Mouse (Mus musculus) spleen, adult 12 weeks (tissue): ENCODE measurements around the gene Macrod1.

Experiments used
- DNase-seq: peaks from one replicate; pipeline ENCODE4 v3.0.0; 2022; ENCODE audit warnings: low spot score

Macrod1 gene

DNA sequence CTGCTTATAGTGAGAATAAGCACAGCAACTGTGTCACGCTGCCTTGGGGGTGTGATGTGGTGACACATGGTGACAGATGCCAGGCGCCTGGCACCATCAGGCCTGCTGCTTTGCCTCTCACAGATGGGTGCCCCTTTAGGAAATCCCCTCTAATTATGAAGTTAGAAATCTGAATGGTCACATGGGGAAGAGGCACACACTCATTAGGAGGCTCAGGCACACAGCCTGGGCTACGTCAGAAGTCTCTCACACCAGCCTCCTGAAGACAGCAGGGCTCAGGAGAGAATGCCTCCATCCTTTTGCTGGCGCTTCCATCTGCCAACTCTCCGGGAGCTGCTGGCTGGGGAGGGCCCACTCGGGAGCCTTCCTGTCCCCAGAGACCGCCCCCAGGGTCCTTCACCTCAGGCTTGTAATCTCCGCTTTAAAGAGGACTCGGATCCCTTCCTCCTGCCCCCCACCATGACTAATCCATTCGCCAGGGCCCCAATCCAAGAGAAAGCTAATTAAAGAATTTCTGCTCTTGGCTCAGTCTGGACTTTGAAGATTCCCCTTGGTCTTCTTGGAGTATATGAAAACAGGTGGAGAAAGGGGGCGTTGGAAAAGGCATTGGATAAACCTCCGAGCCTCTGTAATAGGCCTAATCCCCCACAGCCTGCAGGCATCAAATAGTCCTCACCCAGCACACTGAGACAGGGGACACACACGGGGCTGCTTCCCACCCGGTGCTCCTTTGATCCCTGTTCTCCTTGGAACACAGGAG is 26.6 kb downstream of the Macrod1 start:
- no peak for DNase-seq

DNA sequence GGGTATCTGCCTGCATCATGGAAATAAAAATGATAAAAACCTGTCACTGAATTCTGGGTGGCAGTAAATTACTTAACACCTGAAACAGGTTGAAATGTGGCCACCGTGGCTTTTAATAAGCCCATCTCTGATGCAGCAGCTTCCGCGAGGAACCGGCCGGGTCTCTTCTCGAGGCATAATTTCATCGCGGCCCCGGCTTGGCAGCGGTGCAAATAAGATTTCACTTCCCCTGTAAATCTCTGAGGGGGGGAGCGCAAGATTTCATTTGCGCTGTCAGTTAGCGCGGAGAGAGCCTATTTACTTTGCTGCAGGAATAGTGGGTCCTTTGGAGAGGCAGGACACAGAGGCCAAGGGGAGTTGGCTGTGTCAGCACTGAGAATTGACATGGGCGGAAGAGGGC is 28.1 kb downstream of the Macrod1 start:
- no peak for DNase-seq

DNA sequence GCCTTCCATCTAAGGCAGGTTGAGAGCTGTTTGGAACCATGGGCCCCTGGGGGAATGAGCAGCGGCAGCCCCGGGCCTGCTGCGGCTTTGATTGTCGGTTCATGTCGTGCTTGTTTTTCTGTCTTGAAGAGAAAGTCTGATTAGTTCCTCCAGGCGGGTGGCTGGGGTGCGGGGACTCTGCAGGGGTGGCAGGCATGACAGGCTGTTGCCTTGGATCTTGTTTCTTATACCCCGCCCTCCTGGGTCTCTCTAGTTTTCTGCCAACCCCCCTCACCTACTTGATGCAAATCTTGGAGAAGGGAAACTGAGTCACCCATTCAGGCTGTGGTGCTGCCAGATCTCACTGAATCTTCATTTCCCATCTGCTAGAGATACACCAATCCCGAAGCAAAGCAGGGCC is 31.9 kb downstream of the Macrod1 start:
- no peak for DNase-seq

DNA sequence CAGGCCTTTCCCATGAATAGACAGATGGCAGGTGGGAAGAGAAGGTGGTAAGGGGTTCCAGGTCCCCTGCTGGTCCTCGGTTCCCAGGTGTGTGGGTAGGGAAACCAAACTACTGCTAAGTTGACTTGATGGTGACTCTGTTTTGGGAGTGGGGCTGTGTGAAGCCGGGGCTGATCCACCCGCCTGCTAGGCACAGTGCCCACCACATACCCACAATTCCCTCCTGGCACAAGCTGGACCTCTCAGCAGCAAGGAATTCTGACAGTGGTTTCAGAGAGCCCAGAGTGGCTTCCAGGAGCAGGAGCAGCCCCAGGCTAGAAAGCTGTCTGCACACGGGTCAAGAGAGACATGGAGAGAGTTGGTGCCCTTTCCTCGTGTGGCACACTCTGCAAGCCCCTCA is 32.4 kb downstream of the Macrod1 start:
- no peak for DNase-seq

DNA sequence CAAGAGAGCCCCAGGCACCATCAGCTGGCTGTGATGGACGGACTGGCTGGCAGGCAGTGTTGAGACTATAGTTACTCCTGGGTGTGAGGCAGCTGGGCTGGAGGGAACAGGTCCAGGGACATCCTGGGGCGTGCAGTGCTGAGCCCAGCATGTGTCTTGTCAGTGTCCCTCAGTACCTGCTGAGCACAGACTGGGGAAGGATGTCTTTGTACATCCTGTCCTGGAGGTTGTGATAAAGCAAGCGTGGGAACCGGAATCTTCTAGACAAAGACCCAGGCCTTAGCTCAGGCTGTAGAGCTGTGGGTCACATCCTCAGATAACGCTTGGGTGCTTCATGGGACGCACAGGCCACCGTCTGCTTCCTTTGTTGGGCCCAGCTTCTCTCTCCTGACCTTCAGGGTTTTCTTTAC is 33.2 kb downstream of the Macrod1 start:
- no peak for DNase-seq

DNA sequence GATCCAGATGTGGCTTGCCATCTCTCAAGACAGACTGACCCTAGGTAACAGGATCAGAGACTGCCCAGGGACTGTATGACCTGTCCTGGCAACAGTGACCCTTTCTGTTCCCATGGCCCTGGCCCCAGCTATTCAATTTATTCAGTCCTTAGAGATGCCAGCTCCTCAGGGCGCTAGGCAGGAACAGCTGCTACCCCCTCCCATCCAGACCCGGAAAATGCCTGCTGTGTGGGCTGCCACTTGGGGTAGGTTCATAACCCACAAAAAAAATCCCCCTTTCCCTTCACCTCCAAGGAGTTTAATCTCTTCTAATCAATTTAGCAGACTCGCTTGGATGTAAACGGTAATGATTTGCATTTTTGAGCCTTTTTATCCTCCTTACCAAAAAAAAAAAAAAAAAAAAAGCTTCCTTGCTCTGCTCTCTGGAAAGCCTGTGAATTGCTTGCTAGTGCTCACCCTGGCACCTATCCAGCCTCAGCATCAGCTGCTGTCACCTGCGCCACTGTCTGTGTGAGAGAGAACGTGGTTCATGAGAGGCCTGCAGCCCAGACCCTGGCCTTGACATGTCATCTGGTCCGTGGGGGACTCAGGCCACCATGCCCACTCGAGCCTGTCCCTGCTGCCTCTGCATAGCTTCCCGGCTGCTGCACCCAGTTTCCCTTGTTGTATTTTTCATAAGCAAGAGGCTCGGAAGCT is 33.9 kb downstream of the Macrod1 start:
- no peak for DNase-seq

DNA sequence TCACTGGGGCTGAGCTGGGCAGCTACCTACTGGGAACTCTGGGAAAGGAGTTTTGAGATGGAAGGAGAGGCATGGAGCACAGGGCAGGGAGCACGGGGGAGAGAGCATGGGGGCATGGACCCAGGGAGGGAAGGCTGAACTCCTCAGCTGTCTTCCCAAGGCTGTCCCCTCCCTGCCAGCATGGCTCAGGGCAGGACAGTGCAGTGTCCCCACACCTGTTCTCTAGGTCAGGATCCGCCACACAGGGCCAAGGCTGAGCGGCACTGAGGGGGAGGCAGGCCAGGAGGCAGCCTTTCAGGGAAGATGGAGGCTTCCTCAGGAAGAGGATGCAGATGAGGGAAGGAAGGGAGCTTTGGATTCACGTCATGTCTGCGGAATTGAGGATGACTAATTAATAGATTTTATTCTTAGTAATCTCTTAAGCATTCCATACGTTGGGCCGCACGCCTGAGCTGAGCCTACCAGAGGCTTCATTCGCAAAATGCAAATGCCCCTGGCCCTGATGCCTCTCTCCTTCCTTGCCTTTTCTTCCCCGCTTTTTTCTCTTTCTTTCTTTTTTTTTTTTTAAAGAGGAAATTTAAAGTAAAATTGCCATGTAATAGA is 34.9 kb downstream of the Macrod1 start:
- no peak for DNase-seq

DNA sequence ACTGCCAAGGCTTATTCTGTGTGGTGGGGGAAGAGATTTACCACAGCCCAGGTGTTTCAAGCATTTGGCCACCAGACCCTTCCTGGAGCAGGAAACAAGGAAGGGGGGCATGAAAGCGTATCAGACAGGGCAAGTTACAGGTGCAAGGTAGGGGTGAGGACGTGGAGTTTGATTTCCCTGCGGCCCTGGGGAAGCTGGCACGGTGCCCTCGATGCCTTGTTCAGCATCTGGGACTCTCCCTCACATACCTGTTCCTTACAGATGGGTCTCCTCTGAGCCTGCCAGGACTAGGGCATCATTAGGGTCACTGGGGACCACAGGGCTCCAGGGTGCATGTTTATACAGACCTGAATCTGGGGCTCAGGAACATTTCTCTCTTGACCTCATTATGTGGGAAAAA is 36.1 kb downstream of the Macrod1 start:
- DNase-seq = no peak

DNA sequence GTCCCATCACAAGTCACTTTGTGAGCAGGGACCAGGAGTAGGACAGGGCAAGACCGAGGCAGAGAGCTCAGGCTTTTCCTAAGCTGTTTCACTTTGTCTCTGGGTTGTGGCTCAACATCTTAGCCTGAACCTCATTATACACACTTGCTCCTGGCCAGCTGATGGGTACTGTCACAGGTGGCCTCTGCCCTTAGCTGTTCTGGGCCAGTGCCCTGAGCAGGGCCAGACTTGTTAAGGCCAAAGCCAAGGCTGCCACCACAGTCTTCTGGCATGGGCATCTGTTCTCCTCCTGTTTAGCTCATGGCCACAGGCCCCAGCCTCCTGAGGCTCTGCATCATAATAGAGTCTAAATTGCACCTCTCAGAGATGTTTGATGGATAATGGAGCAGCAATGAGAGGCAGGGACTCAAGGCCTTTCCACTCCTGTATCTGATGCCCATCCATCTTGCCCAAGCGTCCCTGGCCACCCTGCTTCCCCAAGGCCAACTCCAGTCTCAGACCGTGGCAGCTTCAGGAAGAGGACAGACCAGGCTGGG is 43.1 kb downstream of the Macrod1 start:
- no peak for DNase-seq

DNA sequence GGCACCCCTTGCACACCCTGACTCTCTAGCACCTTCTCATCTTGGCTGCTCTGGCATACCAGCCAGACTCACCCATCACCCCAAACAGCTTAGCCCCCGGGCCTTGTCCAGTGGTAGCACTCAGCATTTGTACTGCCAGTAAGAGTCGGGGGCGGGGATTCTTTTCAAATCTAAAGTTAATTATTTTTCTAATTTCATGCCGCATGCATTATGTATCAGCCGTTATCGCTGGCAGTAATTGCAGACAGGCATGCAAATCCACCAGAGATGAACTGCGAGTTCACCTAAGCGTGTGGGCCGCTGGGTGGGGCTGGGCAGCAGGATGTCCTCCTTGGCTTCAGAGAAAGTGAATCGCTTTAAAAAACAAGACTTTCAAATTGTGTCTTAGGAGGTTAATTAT is 45.4 kb downstream of the Macrod1 start:
- DNase-seq = no peak

DNA sequence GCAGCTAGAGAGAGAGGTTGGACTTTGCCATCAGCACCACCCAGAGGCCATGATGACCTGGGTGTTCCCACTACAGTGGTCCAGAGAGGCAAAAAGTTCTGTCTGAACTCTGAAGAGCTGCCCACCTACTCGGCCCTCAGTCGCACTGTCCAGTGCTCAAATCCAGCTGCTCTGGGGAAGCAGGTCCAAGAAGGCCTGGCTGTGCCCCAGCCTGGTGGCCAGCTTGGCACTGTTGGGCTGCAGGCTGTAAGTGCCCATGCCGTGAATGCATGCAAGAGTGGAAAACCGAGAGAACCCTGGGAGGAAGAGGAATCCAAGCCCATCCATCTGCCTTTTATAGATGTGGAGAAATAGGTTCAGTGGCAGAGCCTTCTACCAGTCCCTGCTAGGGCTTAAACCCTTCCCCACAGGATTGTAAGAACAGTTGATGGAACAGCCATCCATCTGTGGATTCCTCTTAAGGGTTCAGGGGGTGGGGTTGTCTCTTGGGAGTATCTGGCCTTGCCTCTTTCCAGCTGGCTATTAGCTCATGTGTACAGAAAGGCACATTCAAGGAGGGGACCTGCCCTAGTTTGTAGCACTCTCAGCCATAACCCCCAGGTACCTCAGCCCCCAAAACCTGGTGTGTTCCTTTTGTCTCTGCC is 46.9 kb downstream of the Macrod1 start:
- no peak for DNase-seq

DNA sequence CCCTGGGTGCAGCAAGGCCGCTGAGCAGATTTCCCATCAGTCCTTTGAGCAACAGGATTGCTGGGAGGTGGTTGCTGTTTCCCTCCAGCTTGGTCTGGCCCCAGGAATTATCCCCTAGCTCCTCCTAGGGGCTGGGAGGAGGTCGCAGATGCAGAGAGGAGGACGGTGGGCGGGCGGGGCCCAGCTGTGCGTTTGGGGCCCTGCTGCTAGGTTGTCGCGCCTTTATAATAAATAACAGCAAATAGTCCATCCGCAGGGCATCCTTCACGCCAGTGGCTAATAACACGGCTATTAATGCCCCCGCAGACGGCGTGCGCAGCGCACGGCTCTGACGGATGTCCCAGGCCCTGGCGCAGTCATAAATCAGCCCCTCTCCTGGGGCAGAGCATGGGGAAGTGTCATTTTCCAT is 47.4 kb downstream of the Macrod1 start:
- no peak for DNase-seq

DNA sequence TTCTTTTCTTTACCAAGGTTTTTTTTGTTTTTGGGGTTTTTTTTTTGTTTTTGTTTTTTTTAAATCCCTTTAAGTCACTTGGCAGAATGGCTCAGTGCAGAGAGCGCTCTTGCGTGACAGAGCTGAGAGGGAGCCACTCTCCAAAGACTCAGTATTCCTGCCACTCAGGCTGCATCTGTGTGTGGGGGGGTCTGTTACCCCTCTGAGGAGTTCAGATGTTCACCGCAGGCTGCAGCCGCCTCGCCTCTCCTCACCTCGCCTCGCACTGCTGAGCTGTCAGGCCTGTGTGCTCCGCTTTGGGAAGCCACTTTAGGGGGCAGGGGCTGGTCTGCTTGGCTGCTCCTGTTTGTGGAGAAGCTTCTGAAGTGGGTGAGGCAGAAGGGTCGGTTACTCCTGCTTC is 48.9 kb downstream of the Macrod1 start, which contains the start of gene Flrt1:
TSS of gene Flrt1 (minus strand) at position 186 of the 400 bp plus-strand sequence.
- DNase-seq = no peak

DNA sequence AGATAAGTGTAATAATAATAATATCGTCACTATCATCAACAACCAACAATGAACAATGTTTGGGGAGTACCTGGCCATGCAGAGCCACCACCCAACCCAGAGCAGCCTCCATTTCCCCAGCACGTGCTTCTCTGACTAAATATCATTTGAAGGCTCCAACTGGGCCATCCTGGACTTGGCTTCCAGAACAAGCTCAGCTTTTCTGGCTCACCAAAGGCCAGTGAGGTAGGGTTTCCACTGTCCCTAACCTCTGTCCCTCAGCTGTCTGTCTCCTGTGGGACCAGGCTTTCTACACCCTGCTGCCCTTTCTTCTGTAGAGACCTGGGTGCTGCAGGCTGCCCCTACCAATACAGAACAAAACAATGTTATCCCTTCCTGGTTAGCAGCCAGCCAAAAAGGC is 50.0 kb downstream of the Macrod1 start:
- no peak for DNase-seq

DNA sequence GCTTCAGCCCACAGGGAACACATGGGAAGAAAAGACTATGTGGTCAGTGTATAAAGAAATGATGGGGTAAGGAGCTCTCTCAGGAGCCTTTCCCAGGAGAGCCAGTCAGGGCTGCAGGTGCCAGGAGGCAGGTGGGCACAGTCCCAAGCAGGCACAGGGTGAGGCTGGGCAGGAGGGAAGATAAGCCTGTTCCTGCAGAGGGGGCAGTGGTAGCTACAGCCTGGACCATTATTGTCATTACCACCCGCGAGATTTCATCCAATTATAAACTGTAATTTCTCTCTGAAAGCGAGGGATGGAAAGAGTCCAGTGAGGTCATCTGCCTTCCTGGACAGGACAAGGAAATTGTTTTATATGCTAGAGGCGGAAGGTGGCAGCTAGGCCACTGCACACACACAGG is 50.6 kb downstream of the Macrod1 start:
- no peak for DNase-seq

DNA sequence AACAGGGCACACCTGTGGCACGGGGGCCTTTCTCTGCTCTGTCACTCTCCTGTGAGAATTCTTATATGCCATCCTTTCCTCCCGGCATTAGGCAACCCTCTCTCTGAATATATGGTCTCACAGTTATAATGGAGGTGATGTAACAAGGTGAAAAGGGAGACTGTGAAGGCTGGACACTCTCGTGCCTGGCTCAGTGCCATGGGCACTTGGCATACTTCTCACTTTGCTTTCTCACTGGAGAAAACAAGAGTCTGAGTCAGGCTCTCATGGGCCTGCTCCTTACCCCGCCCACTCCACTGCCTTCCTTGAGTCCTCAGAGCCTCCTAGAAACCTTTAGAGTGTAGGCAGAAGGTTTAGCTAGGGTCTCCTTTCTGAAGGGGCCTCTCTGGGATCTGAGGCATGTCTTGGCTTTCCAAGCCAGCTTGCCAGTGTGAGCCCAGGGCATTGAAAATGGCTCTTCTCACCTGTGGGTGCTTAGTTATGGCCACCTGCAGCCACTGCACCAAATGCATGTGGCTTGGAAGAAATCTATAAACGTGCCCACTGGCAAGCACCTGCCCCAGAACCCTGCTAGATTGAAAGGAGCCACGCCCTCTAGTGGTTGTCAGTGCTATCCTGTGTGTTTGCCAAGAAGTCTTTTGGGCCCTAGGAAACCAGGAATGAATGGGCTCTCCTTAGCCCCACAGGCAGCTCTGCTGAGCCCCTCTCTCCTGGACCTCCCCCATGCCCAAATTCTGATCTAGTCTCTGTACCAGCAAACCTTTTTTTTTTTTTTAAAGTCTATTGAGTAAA is 51.7 kb downstream of the Macrod1 start:
- DNase-seq = no peak

DNA sequence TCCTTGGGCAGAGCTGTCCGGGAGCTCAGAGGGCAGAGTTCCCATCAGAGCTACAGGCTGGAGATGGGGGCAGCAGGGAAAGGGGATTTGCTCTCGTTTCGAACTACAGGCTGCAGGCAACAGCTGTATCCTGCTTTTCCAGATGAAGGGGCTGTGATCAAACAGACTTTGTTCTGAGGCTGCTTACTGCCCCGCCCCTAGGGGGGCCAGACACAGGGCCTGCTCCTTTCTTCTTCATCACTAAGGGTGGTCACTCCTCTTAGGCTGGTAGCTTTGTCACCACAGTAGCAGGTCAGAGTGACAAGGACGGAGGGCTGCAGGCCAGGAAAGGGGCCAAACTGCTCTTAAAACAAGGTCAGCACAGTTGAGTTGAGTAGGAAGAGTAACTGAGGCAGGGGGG is 53.5 kb downstream of the Macrod1 start:
- no peak for DNase-seq

DNA sequence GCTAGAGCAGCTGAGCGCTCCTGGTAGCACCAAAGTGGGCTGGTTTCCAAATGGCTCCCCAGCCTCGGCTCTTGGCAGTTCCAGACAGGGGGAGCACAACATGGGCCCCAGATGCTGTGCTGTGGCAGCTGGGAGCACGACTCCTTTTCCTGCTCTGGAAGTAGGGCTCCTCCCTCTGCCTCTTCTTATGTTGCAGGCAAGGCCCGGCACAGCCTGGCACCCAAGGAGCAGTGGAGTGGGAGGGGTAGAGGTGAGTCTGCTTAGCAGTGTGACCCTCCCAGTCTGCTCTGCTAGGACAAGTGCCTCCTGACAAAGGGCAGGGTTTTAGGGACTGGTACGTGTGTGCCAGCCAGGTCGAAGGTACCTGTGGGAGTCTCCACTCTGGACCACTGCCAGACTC is 54.3 kb downstream of the Macrod1 start:
- DNase-seq = no peak

DNA sequence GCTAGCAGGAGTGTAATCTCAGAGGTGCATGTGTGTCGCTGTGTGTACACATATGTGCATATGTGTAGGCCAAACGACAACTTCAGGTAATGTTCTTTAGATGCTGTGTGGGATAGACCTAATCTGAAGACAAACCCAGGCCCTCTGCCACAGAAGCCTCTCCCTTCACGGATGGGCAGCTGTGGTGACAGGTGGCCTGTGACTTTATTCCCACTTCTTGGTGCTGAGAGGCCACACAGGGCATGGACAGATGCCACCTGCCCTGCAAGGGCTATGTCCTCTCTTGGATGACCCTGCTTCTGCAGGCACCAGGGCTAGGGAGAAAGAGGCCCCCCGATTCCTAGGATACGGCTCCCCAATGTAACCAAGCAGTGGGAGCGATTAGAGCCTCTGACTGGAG is 54.7 kb downstream of the Macrod1 start:
- DNase-seq = no peak

DNA sequence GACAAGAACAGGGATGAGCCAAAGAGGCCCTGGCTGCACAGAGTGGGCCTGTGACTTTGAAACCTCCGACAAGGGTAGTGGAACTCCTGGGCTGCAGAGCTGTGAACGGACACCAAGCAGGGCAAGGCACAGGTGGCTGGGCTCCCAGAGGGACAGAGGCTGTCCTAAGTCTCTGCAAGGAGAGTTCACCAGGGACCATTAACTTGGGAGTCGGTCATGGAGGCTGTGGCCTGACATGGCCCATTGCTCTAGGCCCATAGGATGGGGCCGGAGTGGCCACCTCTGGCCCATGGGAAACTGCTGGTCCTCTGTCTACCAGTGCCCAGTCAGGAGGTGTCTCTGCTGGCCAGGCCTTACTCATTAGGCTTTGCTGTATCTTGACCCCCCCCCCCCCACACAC is 55.1 kb downstream of the Macrod1 start:
- DNase-seq = no peak

DNA sequence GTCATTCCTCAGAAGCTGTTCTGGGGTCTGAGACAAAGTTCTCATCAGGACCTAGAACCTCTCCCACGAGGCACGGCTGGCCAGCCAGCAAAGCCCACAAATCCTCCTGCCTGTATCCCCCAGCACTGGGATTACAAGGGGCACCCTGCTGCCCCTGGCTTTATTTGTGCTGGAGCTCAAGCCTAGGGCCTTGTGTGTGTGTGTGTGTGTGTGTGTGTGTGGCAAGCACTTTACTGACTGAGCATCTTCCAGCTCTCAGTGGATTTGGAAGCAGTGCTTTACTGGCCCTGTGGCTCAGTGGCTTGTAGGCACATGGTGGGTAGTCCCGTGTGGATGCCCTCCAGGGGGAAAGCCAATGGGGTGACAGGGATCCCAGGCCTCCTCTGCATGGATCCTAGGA is 56.0 kb downstream of the Macrod1 start:
- DNase-seq = no peak

DNA sequence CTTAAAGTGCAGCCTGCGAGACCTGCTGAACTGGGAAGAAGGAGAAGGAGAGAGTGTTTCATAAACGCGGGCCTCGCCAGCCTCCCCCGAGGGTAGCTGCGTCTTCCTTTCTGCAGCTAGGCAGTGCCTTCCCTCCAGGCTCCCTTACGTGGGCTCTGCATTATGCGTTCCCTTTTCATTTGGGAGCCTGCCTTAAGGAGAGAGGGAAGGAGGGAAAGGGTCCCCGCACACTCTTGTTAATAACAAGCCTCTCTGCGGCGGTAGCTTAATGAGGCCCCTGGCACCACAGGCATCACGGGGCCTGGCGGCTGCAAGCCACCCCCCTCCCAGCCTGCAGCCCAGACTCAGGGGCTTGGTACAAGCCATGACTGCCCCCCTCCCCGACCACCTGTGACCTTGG is 57.0 kb downstream of the Macrod1 start:
- no peak for DNase-seq
